Mouse (Mus musculus): ENCODE measurements around the gene Hsd17b11. TPM values are rescaled to one million over a fixed set of nuclear protein-coding genes. Genes with fewer than 3 reads are reported as not detected.

The Hsd17b11 gene
- total and polyA plus RNA-seq, 2 experiments from 2014 or later, result 4.4 to 6.2 TPM

GRCm38 (mm10) chr5:104060429-104060828 lies 38.7 kb upstream of the Hsd17b11 start:
- Histone ChIP-seq H3K9ac (replicated peaks; ENCODE audit: low read depth, low read length) (no peak overlapping the region), H3K4me3 (ENCODE audit: low read depth, low read length) (no peak overlapping the region), H3K4me1 (ENCODE audit: control insufficient read depth, insufficient read depth) (no peaks in the 10 kb centered on the region), H3K36me3 (replicated peaks; ENCODE audit: control insufficient read depth, insufficient read depth, low read length) (peaks cover 73% of the 10 kb centered on the region), H3K9me3 (replicated peaks; ENCODE audit: control insufficient read depth, low read length) (no peaks in the 10 kb centered on the region), H3K4me2 (ENCODE audit: low read depth, low read length) (no peak overlapping the region), H3K27ac (ENCODE audit: low read depth) (no peak overlapping the region), H3K27me3 (ENCODE audit: control insufficient read depth, insufficient read depth, low read length) (no peaks in the 10 kb centered on the region)
- DNase-seq (ENCODE audit: low spot score), result no peak
- ATAC-seq (ENCODE audit: insufficient read depth, low read depth), result no peak
- TF ChIP-seq CTCF (IDR thresholded peaks at IDR 0.05; ENCODE audit: low read depth) (no peak), EP300 (IDR thresholded peaks at IDR 0.05; ENCODE audit: low read depth) (no peak)
- WGBS, result 93% methylated on average over 5 of the region's 5 CpGs

- WGBS, result 87% methylated on average over 9 of the region's 9 CpGs
- Histone ChIP-seq H3K9me3 (replicated peaks; ENCODE audit: control insufficient read depth, low read length) (no peaks in the 10 kb centered on the region), H3K36me3 (replicated peaks; ENCODE audit: control insufficient read depth, insufficient read depth, low read length) (peaks cover 73% of the 10 kb centered on the region), H3K9ac (replicated peaks; ENCODE audit: low read depth, low read length) (no peak overlapping the region), H3K4me3 (ENCODE audit: low read depth, low read length) (no peak overlapping the region), H3K27me3 (ENCODE audit: control insufficient read depth, insufficient read depth, low read length) (no peaks in the 10 kb centered on the region), H3K27ac (ENCODE audit: low read depth) (no peak overlapping the region), H3K4me1 (ENCODE audit: control insufficient read depth, insufficient read depth) (no peaks in the 10 kb centered on the region), H3K4me2 (ENCODE audit: low read depth, low read length) (no peak overlapping the region)
- no peak for DNase-seq (ENCODE audit: low spot score)
- no peak for ATAC-seq (ENCODE audit: insufficient read depth, low read depth)
- no peak for TF ChIP-seq EP300 (IDR thresholded peaks at IDR 0.05; ENCODE audit: low read depth)
These were observed 37.9 kb upstream of the Hsd17b11 start for GRCm38 (mm10) chr5:104059628-104060027.

GRCm38 (mm10) chr5:104058021-104058420 lies 36.3 kb upstream of the Hsd17b11 start:
- Histone ChIP-seq H3K4me1 (ENCODE audit: control insufficient read depth, insufficient read depth) (no peaks in the 10 kb centered on the region), H3K36me3 (replicated peaks; ENCODE audit: control insufficient read depth, insufficient read depth, low read length) (peaks cover 69% of the 10 kb centered on the region), H3K27ac (ENCODE audit: low read depth) (no peak overlapping the region), H3K4me2 (ENCODE audit: low read depth, low read length) (no peak overlapping the region), H3K27me3 (ENCODE audit: control insufficient read depth, insufficient read depth, low read length) (no peaks in the 10 kb centered on the region), H3K9ac (replicated peaks; ENCODE audit: low read depth, low read length) (no peak overlapping the region), H3K9me3 (replicated peaks; ENCODE audit: control insufficient read depth, low read length) (no peaks in the 10 kb centered on the region), H3K4me3 (ENCODE audit: low read depth, low read length) (no peak overlapping the region)
- 61% methylated on average over 15 of the region's 15 CpGs for WGBS
- ATAC-seq (ENCODE audit: insufficient read depth, low read depth) (no peak), DNase-seq (ENCODE audit: low spot score) (no peak)
- TF ChIP-seq EP300 (IDR thresholded peaks at IDR 0.05; ENCODE audit: low read depth), result no peak
- TF ChIP-seq CTCF (IDR thresholded peaks at IDR 0.05; ENCODE audit: low read depth), result peak; percentile 55

- no peaks in the 10 kb centered on the region for H3K4me1 ChIP-seq (ENCODE audit: control insufficient read depth, insufficient read depth)
- ATAC-seq (ENCODE audit: insufficient read depth, low read depth), result no peak
- H3K9ac ChIP-seq (replicated peaks; ENCODE audit: low read depth, low read length), result no peak overlapping the region
- DNase-seq (ENCODE audit: low spot score), result no peak
- H3K4me3 ChIP-seq (ENCODE audit: low read depth, low read length), result no peak overlapping the region
- no peak overlapping the region for H3K27ac ChIP-seq (ENCODE audit: low read depth)
- WGBS, result 89% methylated on average over 7 of the region's 7 CpGs
- peaks cover 70% of the 10 kb centered on the region for H3K36me3 ChIP-seq (replicated peaks; ENCODE audit: control insufficient read depth, insufficient read depth, low read length)
- TF ChIP-seq EP300 (IDR thresholded peaks at IDR 0.05; ENCODE audit: low read depth) (no peak), CTCF (IDR thresholded peaks at IDR 0.05; ENCODE audit: low read depth) (no peak)
- no peak overlapping the region for H3K4me2 ChIP-seq (ENCODE audit: low read depth, low read length)
- H3K9me3 ChIP-seq (replicated peaks; ENCODE audit: control insufficient read depth, low read length), result no peaks in the 10 kb centered on the region
- no peaks in the 10 kb centered on the region for H3K27me3 ChIP-seq (ENCODE audit: control insufficient read depth, insufficient read depth, low read length)
These were observed 34.6 kb upstream of the Hsd17b11 start for GRCm38 (mm10) chr5:104056295-104056694.

- TF ChIP-seq EP300 (IDR thresholded peaks at IDR 0.05; ENCODE audit: low read depth) (no peak), CTCF (IDR thresholded peaks at IDR 0.05; ENCODE audit: low read depth) (no peak)
- 82% methylated on average over 4 of the region's 4 CpGs for WGBS
- ATAC-seq (ENCODE audit: insufficient read depth, low read depth) (no peak), DNase-seq (ENCODE audit: low spot score) (no peak)
- no peak overlapping the region for H3K4me3 ChIP-seq (ENCODE audit: low read depth, low read length)
- H3K36me3 ChIP-seq (replicated peaks; ENCODE audit: control insufficient read depth, insufficient read depth, low read length), result peaks cover 70% of the 10 kb centered on the region
- no peak overlapping the region for H3K27ac ChIP-seq (ENCODE audit: low read depth)
- H3K27me3 ChIP-seq (ENCODE audit: control insufficient read depth, insufficient read depth, low read length), result no peaks in the 10 kb centered on the region
- H3K4me2 ChIP-seq (ENCODE audit: low read depth, low read length), result no peak overlapping the region
- H3K9me3 ChIP-seq (replicated peaks; ENCODE audit: control insufficient read depth, low read length), result no peaks in the 10 kb centered on the region
- no peak overlapping the region for H3K9ac ChIP-seq (replicated peaks; ENCODE audit: low read depth, low read length)
- H3K4me1 ChIP-seq (ENCODE audit: control insufficient read depth, insufficient read depth), result no peaks in the 10 kb centered on the region
These were observed 34.1 kb upstream of the Hsd17b11 start for GRCm38 (mm10) chr5:104055816-104056215.

GRCm38 (mm10) chr5:104054938-104055337 lies 33.2 kb upstream of the Hsd17b11 start:
- no peaks in the 10 kb centered on the region for H3K4me1 ChIP-seq (ENCODE audit: control insufficient read depth, insufficient read depth)
- ATAC-seq (ENCODE audit: insufficient read depth, low read depth) (no peak), DNase-seq (ENCODE audit: low spot score) (no peak)
- H3K4me2 ChIP-seq (ENCODE audit: low read depth, low read length), result no peak overlapping the region
- H3K4me3 ChIP-seq (ENCODE audit: low read depth, low read length), result no peak overlapping the region
- H3K9ac ChIP-seq (replicated peaks; ENCODE audit: low read depth, low read length), result no peak overlapping the region
- no peaks in the 10 kb centered on the region for H3K9me3 ChIP-seq (replicated peaks; ENCODE audit: control insufficient read depth, low read length)
- no peaks in the 10 kb centered on the region for H3K27me3 ChIP-seq (ENCODE audit: control insufficient read depth, insufficient read depth, low read length)
- 86% methylated on average over 4 of the region's 4 CpGs for WGBS
- peaks cover 67% of the 10 kb centered on the region for H3K36me3 ChIP-seq (replicated peaks; ENCODE audit: control insufficient read depth, insufficient read depth, low read length)
- TF ChIP-seq EP300 (IDR thresholded peaks at IDR 0.05; ENCODE audit: low read depth) (no peak), CTCF (IDR thresholded peaks at IDR 0.05; ENCODE audit: low read depth) (no peak)
- no peak overlapping the region for H3K27ac ChIP-seq (ENCODE audit: low read depth)

All from heart, postnatal 0 days (tissue).